Mouse (Mus musculus) Patski (cell line): Measurements from ENCODE around the gene Gfod1. TPM values are rescaled to one million over a fixed set of nuclear protein-coding genes. Genes with fewer than 3 reads are reported as not detected.

Experiments
- ATAC-seq: fragments of 100-300 bp; one replicate; pipeline ENCODE4 v1.8.0; 2021
- CTCF ChIA-PET: fragments of 350-600 bp; sonication (Branson Sonifier 250); formaldehyde crosslinking; loops from one replicate; lab custom pipeline; 2022; ENCODE audit warnings: inconsistent platforms; lab: Charles Lee
- POLR2A ChIA-PET: fragments of 350-600 bp; sonication (Branson Sonifier 250); formaldehyde crosslinking; loops from one replicate; lab custom pipeline; 2022; ENCODE audit warnings: antibody characterized with exemption, inconsistent platforms; lab: Charles Lee
- DNase-seq: peaks from one replicate; pipeline ENCODE4 v3.0.0-alpha.2; 2011; ENCODE audit warnings: low read depth, low spot score
- H3K27me3 ChIP-seq: fragments of 371-371 bp; one replicate; pipeline ENCODE4 v1.5.1; 2021
- CTCF ChIP-seq: fragments of 100-300 bp; IDR thresholded peaks from one replicate; pipeline ENCODE4 v1.5.1; 2021
- in situ Hi-C: fragments of 300-500 bp; cut with MboI; formaldehyde crosslinking; loops from 3 replicates; pipeline ENCODE4 v1.11.1; 2018; ENCODE audit warnings: low pct_unique_long_range_greater_than_20kb, mixed read lengths
- polyA plus RNA-seq: library from polyadenylated mRNA; unstranded; gene quantifications from one replicate; pipeline ENCODE4 v1.2.3, GENCODE M21; 2021

The Gfod1 gene
- polyA plus RNA-seq, 1 experiment from 2014 or later = 1.3 TPM

DNA sequence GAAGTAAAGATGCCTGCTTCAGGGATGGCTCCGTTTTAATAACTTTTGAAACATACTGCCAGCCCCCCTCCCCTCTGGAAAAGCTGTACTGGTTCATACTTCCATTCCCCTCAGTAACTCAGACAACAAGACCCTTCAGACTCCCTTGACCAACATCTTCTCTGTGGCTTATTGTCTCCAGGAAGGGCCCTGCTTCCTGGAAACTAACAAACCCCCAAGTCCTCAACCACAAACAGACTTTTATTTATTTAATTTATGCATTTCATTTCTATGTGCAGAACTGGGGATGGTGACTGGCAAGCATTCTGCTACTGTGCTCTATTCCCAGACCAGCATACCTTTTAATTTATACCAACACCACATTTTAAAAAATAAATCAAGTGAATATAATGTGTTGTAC lies 21.5 kb upstream of the Gfod1 start:
- ATAC-seq = no peak
- ChIA-PET POLR2A (no interaction called here), CTCF (no interaction called here)
- in situ Hi-C loops = no loop called here
- no peaks in the 10 kb centered on the region for H3K27me3 ChIP-seq
- no peak for DNase-seq
- no peak for TF ChIP-seq CTCF

DNA sequence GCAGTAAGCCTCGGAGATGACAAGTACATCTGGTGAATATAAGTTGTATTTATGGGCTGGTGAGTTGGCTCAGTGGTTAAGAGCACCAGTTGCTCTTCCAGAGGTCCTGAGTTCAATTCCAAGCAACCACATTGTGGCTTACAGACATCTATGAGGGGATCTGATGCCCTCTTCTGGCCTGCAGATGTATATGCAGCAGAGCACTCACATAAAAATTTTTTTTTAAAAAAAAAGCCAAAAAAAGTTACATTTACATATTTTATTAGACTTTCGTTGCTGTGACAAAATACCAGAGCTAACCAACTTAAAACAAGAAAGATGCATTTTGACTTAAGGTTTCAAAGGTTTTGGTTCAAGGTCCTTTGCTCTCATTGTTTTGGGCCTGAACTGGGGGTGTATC lies 17.5 kb upstream of the Gfod1 start:
- H3K27me3 ChIP-seq = no peaks in the 10 kb centered on the region
- peak; percentile 40 for TF ChIP-seq CTCF
- DNase-seq = no peak
- ChIA-PET POLR2A (interaction anchor here (1.0 kb wide), 1 partner anchor 17 kb away, joined by 4 read pairs; the partner anchor contains the start of gene Gfod1), CTCF (interaction anchor here (1.0 to 2.4 kb wide), 3 partner anchors 10 to 77 kb away, joined by 3 to 7 read pairs (median 4); no protein-coding TSS in a partner anchor)
- in situ Hi-C loops = no loop called here
- ATAC-seq = no peak

DNA sequence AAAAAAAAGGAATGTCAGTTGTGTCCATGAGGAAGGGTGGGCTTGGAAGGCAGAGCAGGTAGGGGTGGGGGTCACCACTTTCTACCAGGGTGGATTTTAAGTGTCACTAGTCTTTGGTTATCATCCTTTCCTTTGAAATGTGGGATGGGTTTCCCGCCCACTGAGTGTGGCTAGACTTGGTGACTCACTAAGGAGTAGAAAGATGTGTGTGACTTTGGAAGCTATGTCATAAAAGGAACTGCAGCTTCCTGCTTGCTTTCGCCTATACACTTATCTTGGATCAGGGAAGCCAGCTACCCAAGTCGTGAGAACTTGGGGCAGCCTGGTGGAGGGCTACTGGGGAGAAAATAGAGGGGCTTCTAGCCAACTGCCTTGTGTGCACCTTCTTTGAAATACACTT lies 15.4 kb upstream of the Gfod1 start:
- in situ Hi-C loops = no loop called here
- ChIA-PET CTCF (interaction anchor here (1.0 to 2.4 kb wide), 4 partner anchors 12 to 118 kb away, joined by 3 to 7 read pairs (median 4); no protein-coding TSS in a partner anchor), POLR2A (no interaction called here)
- no peak for DNase-seq
- ATAC-seq = no peak
- no peak for TF ChIP-seq CTCF
- no peaks in the 10 kb centered on the region for H3K27me3 ChIP-seq

DNA sequence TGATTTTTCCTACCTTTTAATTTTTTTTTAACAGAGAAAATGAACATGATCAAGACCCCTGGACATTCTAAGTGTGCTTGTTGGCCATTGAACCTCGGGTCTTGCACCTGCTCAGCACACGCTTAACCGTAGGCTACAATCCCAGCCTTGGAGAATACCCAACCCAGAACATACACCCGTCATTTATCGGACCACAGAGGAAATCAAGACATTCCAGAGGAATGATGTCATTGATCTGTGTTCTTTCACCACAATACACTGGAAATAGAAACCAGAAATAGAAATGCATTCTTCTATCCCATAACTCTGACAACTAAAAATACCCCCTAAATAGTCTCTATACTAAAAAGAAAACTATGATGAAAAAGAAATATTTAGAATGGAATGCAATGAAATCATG lies 13.4 kb upstream of the Gfod1 start:
- in situ Hi-C loops = no loop called here
- ATAC-seq (no peak), DNase-seq (no peak)
- no peak for TF ChIP-seq CTCF
- POLR2A ChIA-PET = no interaction called here
- H3K27me3 ChIP-seq = no peaks in the 10 kb centered on the region
- CTCF ChIA-PET = no interaction called here

DNA sequence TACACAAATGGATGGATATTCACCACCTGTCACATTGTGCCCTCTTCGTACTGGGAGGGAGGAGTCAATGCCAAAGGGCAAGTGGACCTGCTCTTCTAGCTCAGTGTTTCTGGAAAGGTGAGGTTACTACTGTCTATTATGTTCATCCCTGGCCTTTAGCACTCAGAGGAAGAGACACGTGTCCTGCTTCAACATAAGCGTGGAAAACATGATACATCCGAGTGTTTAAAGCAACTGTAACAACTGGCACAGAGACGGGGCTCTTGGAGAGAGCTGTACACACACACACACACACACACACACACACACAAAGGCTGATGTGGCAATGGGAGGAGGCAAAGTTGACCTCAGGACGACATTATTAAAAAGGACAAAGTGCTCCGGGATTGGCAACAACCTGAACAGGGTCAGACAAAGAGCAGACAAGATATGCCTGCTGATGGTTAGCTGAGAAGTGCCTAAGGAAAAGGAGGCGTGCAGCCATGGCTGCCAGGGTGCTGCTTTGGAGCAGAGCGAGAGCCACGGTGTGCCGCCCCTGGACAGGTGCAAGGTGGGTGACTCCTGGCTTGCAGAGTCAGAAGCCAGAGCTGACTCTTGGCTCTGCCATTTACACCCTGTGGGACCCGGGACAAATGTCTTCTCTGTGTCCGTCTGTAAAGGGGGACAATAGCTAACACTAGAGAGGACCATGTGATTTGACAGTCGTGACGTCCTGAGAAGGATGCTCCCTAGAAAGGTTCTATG lies 1.4 kb upstream of the Gfod1 start:
- in situ Hi-C loops = no loop called here
- no peaks in the 10 kb centered on the region for H3K27me3 ChIP-seq
- ChIA-PET CTCF (no interaction called here), POLR2A (interaction anchor here (1.4 kb wide), 1 partner anchor 16 kb away, joined by 4 read pairs; no protein-coding TSS in a partner anchor)
- no peak for TF ChIP-seq CTCF
- ATAC-seq (no peak), DNase-seq (no peak)

DNA sequence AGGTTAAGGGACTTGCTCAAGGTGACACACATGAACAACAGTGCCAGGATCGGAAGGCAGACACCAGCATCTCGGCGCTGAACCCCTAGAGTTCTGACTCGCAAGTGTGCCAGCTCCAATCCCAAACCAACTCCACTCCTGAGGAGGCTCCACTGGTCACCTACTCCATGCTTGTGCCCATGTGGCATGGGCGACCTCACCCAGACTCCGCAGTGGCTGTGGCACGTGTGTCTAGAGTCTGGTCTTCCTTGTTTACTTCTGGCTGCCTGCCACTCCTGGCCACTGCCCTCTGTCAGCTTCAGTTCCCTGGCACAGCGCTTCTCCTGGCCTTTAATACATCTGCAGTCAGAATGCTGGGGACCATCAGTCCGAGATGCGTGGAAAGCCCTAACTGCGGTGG lies 728 bp upstream of the Gfod1 start:
- ATAC-seq (no peak), DNase-seq (no peak)
- CTCF ChIA-PET = no interaction called here
- in situ Hi-C loops = no loop called here
- TF ChIP-seq CTCF = no peak
- H3K27me3 ChIP-seq = no peaks in the 10 kb centered on the region
- POLR2A ChIA-PET = interaction anchor here (0.6 to 1.4 kb wide), 2 partner anchors 17 to 112 kb away, joined by 4 read pairs; no protein-coding TSS in a partner anchor

DNA sequence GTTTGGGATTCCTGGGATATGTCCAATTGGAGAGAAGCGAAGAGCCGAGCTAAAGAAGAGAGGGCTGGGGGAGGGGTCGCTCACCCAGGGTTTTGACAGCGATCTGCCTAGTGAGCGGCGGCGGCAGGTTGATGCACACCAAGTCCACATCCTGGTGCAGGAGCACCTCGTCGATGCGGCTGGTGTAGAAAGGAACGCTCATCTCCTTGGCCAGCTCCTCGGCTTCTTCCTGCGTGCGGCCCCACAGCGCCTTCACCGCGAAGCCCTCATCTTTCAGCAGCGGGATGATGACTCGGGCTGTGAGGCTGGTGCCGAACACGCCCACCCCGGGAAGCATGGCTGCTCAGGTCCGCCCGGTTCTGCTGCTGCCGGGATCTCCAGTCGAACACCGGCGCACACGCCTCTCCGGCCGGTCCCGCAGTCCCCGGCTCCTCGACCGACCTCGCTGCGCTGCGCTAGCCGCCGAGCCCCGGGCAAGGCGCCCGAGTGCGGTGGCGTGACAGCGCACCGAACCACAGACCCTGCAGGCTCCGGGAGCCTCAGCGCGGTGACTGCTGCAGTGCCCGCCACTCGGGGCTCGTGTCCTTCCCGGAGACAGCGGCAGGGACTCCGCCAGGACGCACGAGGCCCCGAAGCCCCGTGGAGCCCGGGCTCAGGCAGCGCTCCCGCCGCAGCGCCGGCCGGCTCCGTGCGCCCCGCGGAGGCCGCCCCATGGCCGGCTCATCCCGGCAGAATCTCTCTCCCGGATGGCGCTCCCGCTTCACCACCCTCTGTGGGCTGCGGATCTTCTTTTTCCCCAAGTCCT lies 609 bp downstream of the Gfod1 start:
- CTCF ChIA-PET = interaction anchor here (1.0 to 1.3 kb wide), 2 partner anchors 95 to 104 kb away, joined by 3 read pairs; no protein-coding TSS in a partner anchor
- no peaks in the 10 kb centered on the region for H3K27me3 ChIP-seq
- in situ Hi-C loops = no loop called here
- DNase-seq (no peak), ATAC-seq (peak; percentile 12)
- POLR2A ChIA-PET = interaction anchor here (1.4 kb wide), 1 partner anchor 18 kb away, joined by 4 read pairs; no protein-coding TSS in a partner anchor
- no peak for TF ChIP-seq CTCF

DNA sequence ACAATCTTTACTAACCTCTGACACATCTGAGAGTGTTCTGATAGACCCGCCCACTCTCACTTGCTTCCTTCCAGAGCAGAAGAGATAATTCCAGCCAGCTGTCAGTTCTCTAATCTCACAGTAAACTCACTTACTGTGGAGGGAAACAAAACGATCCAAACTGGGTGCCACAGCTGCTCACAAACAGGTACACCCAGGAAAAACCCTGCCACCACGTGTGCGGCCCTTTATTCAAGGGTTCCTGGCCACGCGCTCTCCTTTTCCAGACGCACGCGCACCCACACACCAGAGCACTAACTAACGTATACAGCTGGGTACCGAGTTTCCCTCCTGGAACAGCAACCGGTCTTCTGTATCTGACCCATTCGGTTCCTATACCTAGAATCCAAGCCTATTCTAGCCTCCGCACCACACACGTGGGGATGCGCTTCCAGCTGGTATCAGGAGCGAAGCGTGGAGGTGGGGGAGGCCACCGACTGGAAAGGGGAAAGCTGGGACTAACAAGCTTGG lies 1.3 kb downstream of the Gfod1 start:
- DNase-seq (no peak), ATAC-seq (no peak)
- H3K27me3 ChIP-seq = no peaks in the 10 kb centered on the region
- CTCF ChIA-PET = interaction anchor here (1.0 to 1.3 kb wide), 3 partner anchors 41 to 104 kb away, joined by 3 read pairs; no protein-coding TSS in a partner anchor
- TF ChIP-seq CTCF = no peak
- in situ Hi-C loops = no loop called here
- POLR2A ChIA-PET = no interaction called here

DNA sequence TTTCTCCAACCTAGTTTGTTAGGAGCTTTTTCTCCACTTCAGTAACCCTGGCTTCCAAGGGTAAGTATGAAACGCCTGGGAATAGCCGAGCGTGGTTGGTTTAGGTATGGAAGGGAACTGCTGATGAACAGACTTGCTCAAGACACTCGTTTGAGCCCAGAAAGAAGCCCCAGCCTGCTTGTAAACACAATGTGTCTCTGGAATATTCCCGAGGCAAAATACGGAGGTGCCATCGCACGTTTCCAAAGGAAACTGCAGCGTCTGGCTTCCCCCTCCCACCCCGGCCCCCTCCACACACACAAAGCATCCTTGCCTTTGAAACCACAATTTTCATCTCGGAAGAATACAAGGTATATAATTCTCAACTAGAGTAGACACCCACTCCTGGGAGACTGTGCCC lies 1.7 kb downstream of the Gfod1 start:
- ChIA-PET CTCF (interaction anchor here (1.0 to 1.3 kb wide), 3 partner anchors 41 to 103 kb away, joined by 3 read pairs; no protein-coding TSS in a partner anchor), POLR2A (no interaction called here)
- in situ Hi-C loops = no loop called here
- no peak for DNase-seq
- H3K27me3 ChIP-seq = no peaks in the 10 kb centered on the region
- TF ChIP-seq CTCF = no peak
- ATAC-seq = no peak

DNA sequence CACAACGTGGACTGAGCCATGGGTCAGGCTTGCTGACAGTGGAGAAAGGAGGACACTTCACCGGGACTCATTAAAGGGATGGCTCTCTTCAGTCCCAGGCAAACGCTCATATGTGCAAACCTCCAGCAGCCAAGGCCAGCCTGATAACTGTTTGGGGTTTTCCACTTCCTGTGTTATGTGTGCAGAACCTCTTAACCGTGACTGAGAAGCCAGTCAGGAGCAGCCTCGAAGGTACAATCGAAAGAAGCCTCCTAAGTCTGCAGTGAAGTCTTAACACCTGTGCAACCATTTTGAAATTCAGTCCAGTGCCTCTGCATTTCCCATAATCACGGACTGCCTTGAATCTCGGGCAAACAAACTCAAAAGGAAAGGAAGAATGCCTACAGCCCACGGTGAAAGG lies 3.1 kb downstream of the Gfod1 start:
- ChIA-PET CTCF (no interaction called here), POLR2A (no interaction called here)
- in situ Hi-C loops = no loop called here

More for the DNA sequence above, 3.1 kb downstream of the Gfod1 start:
- no peak for DNase-seq
- TF ChIP-seq CTCF = no peak
- H3K27me3 ChIP-seq = no peaks in the 10 kb centered on the region
- no peak for ATAC-seq
